Mouse (Mus musculus) gastrocnemius, adult 2 months (tissue): ENCODE results near the gene Sgcb. TPM values are rescaled to one million over a fixed set of nuclear protein-coding genes. Genes with fewer than 3 reads are reported as not detected.

ENCODE experiments used
- DNase-seq: peaks from one replicate; pipeline ENCODE4 v3.0.0; 2022
- H3K27ac ChIP-seq: fragments of 200-600 bp; 2 replicates; pipeline ENCODE4 v1.8.1; 2022; ENCODE audit warnings: mild to moderate bottlenecking
- H3K4me3 ChIP-seq: fragments of 200-600 bp; 2 replicates; pipeline ENCODE4 v1.8.1; 2022; ENCODE audit warnings: mild to moderate bottlenecking, moderate library complexity
- CTCF ChIP-seq: fragments of 200-600 bp; IDR thresholded peaks from 2 replicates; pipeline ENCODE4 v1.8.1; 2022; ENCODE audit warnings: antibody characterized with exemption, mild to moderate bottlenecking, moderate library complexity
- intact Hi-C: fragments of 180-260 bp; cut with DNase I; formaldehyde crosslinking; loops from one replicate; pipeline ENCODE4 v1.15.1; 2025
- long read RNA-seq, 2 experiments: library from polyadenylated mRNA; stranded (forward); transcript quantifications; one replicate each; pipeline ENCODE4 v2.0.0; 2021
- total RNA-seq, 2 experiments: library from RNA; stranded (reverse); gene quantifications; 2 replicates each; pipeline ENCODE4 v1.2.3; 2021

Gene Sgcb
- 10 to 100 TPM; 88.5 to 89.5 TPM for total RNA-seq
- long read RNA-seq, experiment 1, transcript Sgcb-201 (6 exons, 3,786 nt), result major isoform, 182 of 222 reads
- long read RNA-seq, experiment 1, partial matches to known transcripts, result 9 of 222 reads
- long read RNA-seq, experiment 1, other reads (novel, unspliced or antisense), result 31 of 222 reads
- long read RNA-seq, experiment 2, transcript Sgcb-201 (6 exons, 3,786 nt), result major isoform, 139 of 176 reads
- long read RNA-seq, experiment 2, partial matches to known transcripts, result 9 of 176 reads
- long read RNA-seq, experiment 2, other reads (novel, unspliced or antisense), result 28 of 176 reads

GRCm38 (mm10) chr5:73647261-73647900 is at the start of gene Sgcb:
Gene Sgcb (minus strand): TSS chr5:73647790.
- H3K4me3 ChIP-seq, result peak within 1 kb of the TSS; percentile 83
- TF ChIP-seq CTCF, result no peak
- intact Hi-C loops, result loop anchor here (5.0 kb wide), 1 partner anchor 155 kb away; no protein-coding TSS in a partner anchor
- peak within 1 kb of the TSS; percentile 99 for H3K27ac ChIP-seq
- DNase-seq, result peak; percentile 94

GRCm38 (mm10) chr5:73694254-73695015 is 46.8 kb upstream of the Sgcb start:
- Histone ChIP-seq H3K4me3 (no peak overlapping the region), H3K27ac (no peak overlapping the region)
- intact Hi-C loops, result no loop called here
- no peak for DNase-seq
- TF ChIP-seq CTCF, result no peak

- TF ChIP-seq CTCF, result no peak
- Histone ChIP-seq H3K27ac (no peak overlapping the region), H3K4me3 (no peak overlapping the region)
- no peak for DNase-seq
- intact Hi-C loops, result no loop called here
Observed at GRCm38 (mm10) chr5:73693778-73694177, 46.2 kb upstream of the Sgcb start.

GRCm38 (mm10) chr5:73691723-73692520 is 44.3 kb upstream of the Sgcb start:
- TF ChIP-seq CTCF, result no peak
- Histone ChIP-seq H3K27ac (no peak overlapping the region), H3K4me3 (no peak overlapping the region)
- DNase-seq, result no peak
- intact Hi-C loops, result no loop called here

- Histone ChIP-seq H3K4me3 (no peak overlapping the region), H3K27ac (no peak overlapping the region)
- TF ChIP-seq CTCF, result no peak
- no peak for DNase-seq
- intact Hi-C loops, result no loop called here
Observed at GRCm38 (mm10) chr5:73690146-73690545, 42.6 kb upstream of the Sgcb start.

- intact Hi-C loops, result loop anchor here (5.0 kb wide), 1 partner anchor 589 kb away; no protein-coding TSS in a partner anchor
- Histone ChIP-seq H3K27ac (no peak overlapping the region), H3K4me3 (no peak overlapping the region)
- no peak for DNase-seq
- TF ChIP-seq CTCF, result no peak
Observed at GRCm38 (mm10) chr5:73688576-73688975, 41.0 kb upstream of the Sgcb start.

GRCm38 (mm10) chr5:73686149-73686548 is 38.6 kb upstream of the Sgcb start:
- intact Hi-C loops, result loop anchor here (5.0 kb wide), 1 partner anchor 591 kb away; no protein-coding TSS in a partner anchor
- DNase-seq, result no peak
- TF ChIP-seq CTCF, result peak; percentile 51
- Histone ChIP-seq H3K27ac (no peak overlapping the region), H3K4me3 (no peak overlapping the region)

GRCm38 (mm10) chr5:73683706-73684409 is 36.3 kb upstream of the Sgcb start:
- intact Hi-C loops, result no loop called here
- H3K4me3 ChIP-seq, result no peak overlapping the region
- peak; percentile 36; the same call in 1 of the 2 replicates for TF ChIP-seq CTCF
- no peak for DNase-seq
- no peak overlapping the region for H3K27ac ChIP-seq

GRCm38 (mm10) chr5:73683221-73683620 is 35.6 kb upstream of the Sgcb start:
- Histone ChIP-seq H3K27ac (no peak overlapping the region), H3K4me3 (no peak overlapping the region)
- intact Hi-C loops, result no loop called here
- TF ChIP-seq CTCF, result no peak
- no peak for DNase-seq

GRCm38 (mm10) chr5:73676626-73677025 is 29.0 kb upstream of the Sgcb start:
- TF ChIP-seq CTCF, result no peak
- DNase-seq, result no peak
- intact Hi-C loops, result no loop called here
- Histone ChIP-seq H3K4me3 (peak overlapping the region; percentile 28; the same call in 1 of the 2 replicates), H3K27ac (no peak overlapping the region)

GRCm38 (mm10) chr5:73675604-73676003 is 28.0 kb upstream of the Sgcb start:
- no peak for DNase-seq
- Histone ChIP-seq H3K4me3 (no peak overlapping the region), H3K27ac (no peak overlapping the region)
- no peak for TF ChIP-seq CTCF
- intact Hi-C loops, result no loop called here

- intact Hi-C loops, result no loop called here
- Histone ChIP-seq H3K27ac (no peak overlapping the region), H3K4me3 (no peak overlapping the region)
- no peak for TF ChIP-seq CTCF
- no peak for DNase-seq
Observed at GRCm38 (mm10) chr5:73669386-73669785, 21.8 kb upstream of the Sgcb start.
